Mouse (Mus musculus): ENCODE measurements around the gene Ncor2.

The Ncor2 gene

GRCm38 (mm10) chr5:125024002-125024401, 155.0 kb downstream of the Ncor2 start:
- no peak for DNase-seq (ENCODE audit: low spot score)

GRCm38 (mm10) chr5:125021298-125021697, 157.7 kb downstream of the Ncor2 start:
- DNase-seq (ENCODE audit: low spot score): no peak

- no peak for DNase-seq (ENCODE audit: low spot score)
Measured at GRCm38 (mm10) chr5:125019099-125019498, 159.9 kb downstream of the Ncor2 start.

GRCm38 (mm10) chr5:125017332-125017731, 161.7 kb downstream of the Ncor2 start:
- DNase-seq (ENCODE audit: low spot score): no peak

GRCm38 (mm10) chr5:125016421-125017242, 162.4 kb downstream of the Ncor2 start:
- no peak for DNase-seq (ENCODE audit: low spot score)

GRCm38 (mm10) chr5:125015576-125015975, 163.4 kb downstream of the Ncor2 start:
- DNase-seq (ENCODE audit: low spot score): no peak

- DNase-seq (ENCODE audit: low spot score): no peak
Measured at GRCm38 (mm10) chr5:125015066-125015465, 164.0 kb downstream of the Ncor2 start.

- no peak for DNase-seq (ENCODE audit: low spot score)
Measured at GRCm38 (mm10) chr5:125014497-125014896, 164.5 kb downstream of the Ncor2 start.

- no peak for DNase-seq (ENCODE audit: low spot score)
Measured at GRCm38 (mm10) chr5:125011628-125012027, 167.4 kb downstream of the Ncor2 start.

- no peak for DNase-seq (ENCODE audit: low spot score)
Measured at GRCm38 (mm10) chr5:125011166-125011565, 167.9 kb downstream of the Ncor2 start.

- no peak for DNase-seq (ENCODE audit: low spot score)
Measured at GRCm38 (mm10) chr5:125006896-125007295, 172.1 kb downstream of the Ncor2 start.

- DNase-seq (ENCODE audit: low spot score): no peak
Measured at GRCm38 (mm10) chr5:125005871-125006652, 173.0 kb downstream of the Ncor2 start.

- no peak for DNase-seq (ENCODE audit: low spot score)
Measured at GRCm38 (mm10) chr5:125003873-125004255, 175.2 kb downstream of the Ncor2 start.

- no peak for DNase-seq (ENCODE audit: low spot score)
Measured at GRCm38 (mm10) chr5:125002969-125003872, 175.8 kb downstream of the Ncor2 start, which contains the start of gene Rflna. Gene Rflna, plus strand, starts transcription at chr5:125003221.

GRCm38 (mm10) chr5:125000756-125001250, 178.2 kb downstream of the Ncor2 start:
- no peak for DNase-seq (ENCODE audit: low spot score)

GRCm38 (mm10) chr5:124997913-124998312, 181.1 kb downstream of the Ncor2 start:
- DNase-seq (ENCODE audit: low spot score): no peak

GRCm38 (mm10) chr5:124996816-124997215, 182.2 kb downstream of the Ncor2 start:
- no peak for DNase-seq (ENCODE audit: low spot score)

GRCm38 (mm10) chr5:124992891-124993290, 186.1 kb downstream of the Ncor2 start:
- DNase-seq (ENCODE audit: low spot score): no peak

- DNase-seq (ENCODE audit: low spot score): no peak
Measured at GRCm38 (mm10) chr5:124992323-124992722, 186.7 kb downstream of the Ncor2 start.

- no peak for DNase-seq (ENCODE audit: low spot score)
Measured at GRCm38 (mm10) chr5:124989724-124990123, 189.3 kb downstream of the Ncor2 start.

- DNase-seq (ENCODE audit: low spot score): no peak
Measured at GRCm38 (mm10) chr5:124986656-124987055, 192.4 kb downstream of the Ncor2 start.

- no peak for DNase-seq (ENCODE audit: low spot score)
Measured at GRCm38 (mm10) chr5:124986222-124986621, 192.8 kb downstream of the Ncor2 start.
